22 mouse cellular contexts compared by ENCODE assay signal in genomic region chr7:123289176-123289575, GRCm38 (mm10).
DNase-seq lines count a peak whose midpoint lies in the region; ATAC-seq and TF ChIP-seq lines count a peak whose summit lies in the region.
"Had no signal": no experiment of that assay in that cellular context is flagged by ENCODE, and none has a peak within 500 bp of the region (broad histone marks: within the 10 kb centered on the region; RNA-seq: fewer than 3 reads in every experiment).

No protein-coding gene starts in this region.

- no peak for ATAC-seq in kidney, embryonic 16.5 days (ENCODE audit: low FRiP score, low TSS enrichment)
- ATAC-seq: forebrain, embryonic 14.5 days; forebrain, embryonic 16.5 days had no signal

- H3K4me1 ChIP-seq in kidney, embryonic 16.5 days (ENCODE audit: insufficient read depth, low read length) = no peaks in the 10 kb centered on the region
- H3K4me1 ChIP-seq: embryonic facial prominence, embryonic 13.5 days; embryonic facial prominence, embryonic 15.5 days; forebrain, embryonic 10.5 days; forebrain, embryonic 12.5 days had no signal

- 54% methylated on average over 4 of the region's 4 CpGs for WGBS in kidney, embryonic 16.5 days

- H3K9me3 ChIP-seq in kidney, embryonic 16.5 days (ENCODE audit: low read length) = no peaks in the 10 kb centered on the region
- H3K9me3 ChIP-seq: embryonic facial prominence, embryonic 13.5 days; embryonic facial prominence, embryonic 15.5 days; forebrain, embryonic 10.5 days; forebrain, embryonic 12.5 days had no signal

- H3K36me3 ChIP-seq in kidney, embryonic 16.5 days (ENCODE audit: insufficient read depth, low read length) = peaks cover 50% of the 10 kb centered on the region

- intact Hi-C loops in heart, postnatal 10 days (cut with DNase I) = loop anchor here (10.0 kb wide), 2 partner anchors 176 to 304 kb away; partner anchors contain the start of gene Aqp8

- 0 out of 2 replicates have a peak overlapping the region, but pooled peaks have one; percentile 21 for H3K27ac ChIP-seq in kidney, embryonic 16.5 days (ENCODE audit: low read length)
- H3K27ac ChIP-seq in layer of hippocampus, adult 2 months = peak overlapping the region; percentile 89; the same call in 1 of the 2 replicates
- H3K27ac ChIP-seq: embryonic facial prominence, embryonic 13.5 days; embryonic facial prominence, embryonic 15.5 days; forebrain, embryonic 10.5 days; forebrain, embryonic 12.5 days had no signal

- no peak overlapping the region for H3K4me3 ChIP-seq in kidney, embryonic 16.5 days (ENCODE audit: low read length)
- H3K4me3 ChIP-seq in layer of hippocampus, adult 2 months = no peak overlapping the region
- H3K4me3 ChIP-seq: embryonic facial prominence, embryonic 13.5 days; embryonic facial prominence, embryonic 15.5 days; erythroblast, embryonic 14.5 days; forebrain, embryonic 10.5 days; forebrain, embryonic 12.5 days had no signal

- no peaks in the 10 kb centered on the region for H3K27me3 ChIP-seq in kidney, embryonic 16.5 days (ENCODE audit: insufficient read depth, low read length)
- H3K27me3 ChIP-seq: embryonic facial prominence, embryonic 13.5 days; embryonic facial prominence, embryonic 15.5 days; forebrain, embryonic 12.5 days had no signal

- H3K4me2 ChIP-seq in kidney, embryonic 16.5 days (replicated peaks; ENCODE audit: low read depth, low read length) = no peak overlapping the region
- H3K4me2 ChIP-seq: embryonic facial prominence, embryonic 13.5 days; embryonic facial prominence, embryonic 15.5 days; forebrain, embryonic 12.5 days had no signal

- DNase-seq in heart, adult 11 months = peak; percentile 82
- no peak for DNase-seq in heart, postnatal 10 days
- DNase-seq in kidney, postnatal 14 days = no peak
- DNase-seq in layer of hippocampus, adult 2 months (ENCODE audit: low spot score in 2 of 2) = no peak
- no peak for DNase-seq in layer of hippocampus, postnatal 36 days
- DNase-seq: adrenal gland, adult 2 months; adrenal gland, postnatal 10 days; adrenal gland, postnatal 25 days; cerebellum, adult 11 months; cerebellum, adult 18-20 months; cerebellum, adult 9-10 months; cerebellum, postnatal 10 days; cerebellum, postnatal 36 days; embryo, embryonic 11 days had no signal

- no peak for TF ChIP-seq CTCF in layer of hippocampus, adult 2 months (conservative IDR thresholded peaks at IDR 0.05)

- H3K9ac ChIP-seq in kidney, embryonic 16.5 days (replicated peaks; ENCODE audit: low read length) = no peak overlapping the region
- H3K9ac ChIP-seq: embryonic facial prominence, embryonic 13.5 days; embryonic facial prominence, embryonic 15.5 days; forebrain, embryonic 12.5 days had no signal
